Mouse (Mus musculus): ENCODE measurements around the gene Mrps31.

Gene Mrps31

DNA sequence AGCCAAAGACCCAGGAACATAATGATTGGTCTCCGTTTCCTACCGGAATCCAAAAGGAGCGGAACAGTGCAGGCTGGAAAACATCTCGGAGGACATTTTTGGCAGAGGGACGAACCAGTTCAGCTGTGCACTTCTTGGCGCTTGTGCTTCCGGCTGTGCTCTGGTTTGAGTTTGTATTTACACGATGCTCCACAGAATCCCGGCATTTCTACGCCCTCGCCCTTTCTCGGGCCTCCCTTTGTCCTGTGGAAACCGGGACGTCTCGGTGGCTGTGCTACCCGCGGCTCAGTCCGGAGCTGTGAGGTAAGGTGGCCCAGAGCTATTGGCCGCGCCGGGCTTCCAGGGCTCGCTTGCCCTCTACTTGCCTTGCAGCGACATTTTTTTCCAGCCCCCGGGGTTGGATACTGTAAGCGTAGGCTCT lies at the start of gene Mrps31:
Gene Mrps31, plus strand, starts transcription at position 80 of the 421 bp plus-strand sequence.
- peak; percentile 75 for DNase-seq (ENCODE audit: low spot score in 2 of 2)

DNA sequence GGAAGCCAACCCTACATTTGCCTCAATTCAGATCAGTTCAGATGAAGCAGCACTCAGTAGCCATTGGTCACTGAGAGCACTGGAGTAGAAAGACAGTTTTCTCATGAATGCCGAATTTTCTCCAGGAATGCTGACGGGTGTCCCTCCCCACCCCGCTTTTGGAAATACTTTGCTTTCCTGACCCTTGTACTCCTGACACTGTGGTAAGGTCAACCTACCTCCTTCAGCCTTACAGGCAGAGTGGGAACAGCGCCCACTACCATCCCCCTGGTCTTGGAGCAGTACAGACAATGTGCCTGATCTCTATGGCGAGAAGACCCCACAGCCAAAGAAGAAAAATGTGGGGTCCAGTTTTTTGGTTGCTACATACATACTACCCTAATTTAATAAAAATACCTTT lies 34.9 kb upstream of the Mrps31 start:
- no peak for DNase-seq (ENCODE audit: low spot score in 2 of 2)

DNA sequence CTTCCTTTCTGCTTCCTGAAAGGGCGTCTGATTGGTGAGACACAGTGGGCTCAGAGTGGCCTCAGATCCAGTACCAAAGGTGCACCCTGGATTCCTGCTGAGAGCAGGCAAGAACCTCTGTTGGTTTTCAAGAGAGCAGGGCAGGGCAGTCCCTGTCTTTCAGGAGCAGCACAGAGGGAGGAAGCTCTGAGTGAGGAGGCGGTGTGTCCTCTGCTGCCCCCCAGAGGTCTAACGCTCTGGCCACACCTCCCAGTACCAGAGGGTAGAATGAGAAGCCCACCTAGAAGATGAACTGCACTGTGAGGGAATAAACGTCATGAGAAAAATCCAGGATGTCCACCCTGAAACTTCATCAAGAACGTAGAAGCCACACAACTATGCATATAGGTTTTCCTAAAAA lies 34.3 kb upstream of the Mrps31 start:
- peak in 1 of 2 experiments; percentile 17 for DNase-seq (ENCODE audit: low spot score in 2 of 2)

DNA sequence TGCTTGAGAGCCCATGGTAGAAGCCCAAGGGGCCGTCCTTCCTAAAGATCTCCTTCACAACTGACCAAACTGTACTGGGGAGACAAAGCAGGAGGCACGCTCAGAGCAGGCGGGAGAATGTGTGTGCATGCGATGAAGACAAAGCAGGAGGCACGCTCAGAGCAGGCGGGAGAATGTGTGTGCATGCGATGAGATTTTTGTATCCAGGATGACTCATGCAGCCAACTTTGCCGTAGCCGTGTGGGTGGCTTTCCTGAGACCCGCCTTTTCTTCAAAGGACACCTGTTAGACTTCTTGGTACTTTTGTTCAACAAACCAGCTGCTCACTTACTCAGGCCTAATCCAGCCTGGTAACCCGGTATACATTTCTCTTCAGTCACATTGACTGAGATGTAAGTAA lies 30.2 kb upstream of the Mrps31 start:
- DNase-seq (ENCODE audit: low spot score in 2 of 2), result no peak

DNA sequence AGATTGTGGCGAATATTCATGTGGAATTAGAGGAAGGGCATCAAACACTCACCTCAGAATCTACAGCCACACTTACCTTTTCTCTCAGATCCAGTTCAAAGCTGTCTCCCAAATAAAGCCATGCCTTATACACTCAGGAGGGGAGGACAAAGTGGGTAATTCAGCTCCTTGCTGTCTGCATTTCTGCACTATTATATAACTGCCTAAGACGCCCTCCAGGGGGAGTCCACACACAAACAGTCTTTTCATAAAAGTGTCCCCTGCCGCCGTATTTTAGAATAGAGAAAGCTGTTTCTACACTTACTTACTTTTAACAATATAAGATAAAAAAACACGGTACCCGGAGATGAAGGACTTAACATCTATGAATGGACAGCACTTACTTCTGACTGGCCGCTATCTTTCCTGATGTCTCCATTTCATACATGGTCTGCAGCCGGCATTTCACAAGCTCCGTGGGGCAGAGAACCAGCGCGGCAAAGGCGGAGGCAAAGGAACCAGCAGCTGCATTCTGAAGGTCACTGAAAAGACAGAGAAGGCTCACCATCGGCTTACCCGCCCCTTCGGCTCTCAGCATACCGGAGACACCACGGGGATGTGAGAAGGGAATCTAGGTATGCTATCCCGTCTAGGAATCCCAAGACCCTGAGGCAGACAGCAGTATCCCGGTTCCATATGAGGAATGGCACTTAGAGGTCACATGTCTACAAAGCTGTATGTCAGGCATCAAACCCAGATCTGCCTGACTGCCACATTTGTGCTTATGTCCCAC lies 28.2 kb upstream of the Mrps31 start:
- DNase-seq (ENCODE audit: low spot score in 2 of 2), result peak in 1 of 2 experiments; percentile 13

DNA sequence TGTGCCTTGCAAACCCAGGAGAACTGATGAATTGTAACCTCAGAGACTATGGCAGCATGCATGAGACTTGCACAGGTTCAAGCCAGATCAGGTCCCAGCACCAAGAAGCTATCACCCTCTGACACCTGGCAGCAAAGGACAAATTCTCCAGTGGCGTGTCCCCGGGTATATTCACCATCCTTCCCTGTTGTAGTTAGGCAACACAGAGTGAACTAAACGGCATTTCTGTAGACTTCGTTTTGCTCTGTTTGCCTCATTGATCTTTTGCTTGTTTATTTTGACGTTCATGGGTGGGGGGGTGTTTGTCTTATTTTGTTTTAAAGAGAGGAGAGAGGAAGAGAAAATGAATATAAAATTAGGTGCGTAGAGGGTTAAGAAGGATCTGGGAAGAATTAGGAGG lies 26.0 kb upstream of the Mrps31 start:
- no peak for DNase-seq (ENCODE audit: low spot score in 2 of 2)

DNA sequence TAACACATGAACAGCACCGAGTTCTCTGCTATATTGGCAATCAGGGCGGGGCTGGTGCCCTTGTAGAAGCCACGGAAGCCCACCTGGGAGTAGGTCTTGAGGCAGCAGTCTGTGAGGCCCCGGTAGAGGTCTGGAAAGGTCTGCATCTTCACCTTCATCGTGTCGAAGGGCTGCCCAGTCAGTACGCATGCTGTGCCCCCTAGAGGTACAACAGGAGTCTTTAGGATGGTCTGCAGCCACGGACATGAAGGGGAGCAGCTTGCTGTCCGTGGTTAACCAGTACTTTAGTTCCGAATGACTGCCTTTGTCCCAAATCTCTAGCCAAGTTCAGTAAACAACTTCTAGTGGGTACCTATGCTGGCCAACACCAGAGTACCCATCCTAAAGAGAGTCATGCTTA lies 21.3 kb upstream of the Mrps31 start:
- DNase-seq (ENCODE audit: low spot score in 2 of 2), result no peak

DNA sequence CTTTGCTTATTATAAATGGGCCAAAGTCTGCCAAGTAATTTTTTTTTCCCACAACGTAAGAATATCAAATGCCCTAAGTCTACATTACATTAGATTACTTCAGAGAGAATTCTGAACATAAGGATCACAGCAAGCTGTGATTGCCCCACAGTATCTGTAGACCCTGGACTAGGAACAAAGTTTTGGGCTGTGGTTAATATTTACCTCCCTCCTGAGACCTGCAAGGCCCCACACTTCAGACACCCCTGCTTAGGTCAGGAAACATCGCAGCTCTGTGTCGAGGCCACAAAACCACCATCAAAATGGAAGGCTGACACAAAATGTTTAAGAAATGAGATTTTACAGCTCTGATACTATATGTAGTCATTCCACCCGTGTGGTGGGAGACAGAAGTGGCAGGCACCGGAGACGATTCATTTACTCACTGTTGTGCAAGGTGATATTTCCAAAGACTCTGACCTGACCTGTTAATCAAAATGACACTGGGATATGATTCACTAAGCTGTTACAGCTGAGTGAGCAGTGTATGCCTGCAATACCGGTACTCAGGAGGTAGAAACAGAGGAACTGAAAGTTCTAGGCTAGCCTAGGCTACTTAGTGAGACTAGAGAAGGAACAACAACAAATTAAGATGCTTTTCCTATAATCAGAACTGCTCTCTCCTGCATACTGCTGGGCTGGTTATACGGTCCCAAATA lies 20.2 kb upstream of the Mrps31 start:
- no peak for DNase-seq (ENCODE audit: low spot score in 2 of 2)

DNA sequence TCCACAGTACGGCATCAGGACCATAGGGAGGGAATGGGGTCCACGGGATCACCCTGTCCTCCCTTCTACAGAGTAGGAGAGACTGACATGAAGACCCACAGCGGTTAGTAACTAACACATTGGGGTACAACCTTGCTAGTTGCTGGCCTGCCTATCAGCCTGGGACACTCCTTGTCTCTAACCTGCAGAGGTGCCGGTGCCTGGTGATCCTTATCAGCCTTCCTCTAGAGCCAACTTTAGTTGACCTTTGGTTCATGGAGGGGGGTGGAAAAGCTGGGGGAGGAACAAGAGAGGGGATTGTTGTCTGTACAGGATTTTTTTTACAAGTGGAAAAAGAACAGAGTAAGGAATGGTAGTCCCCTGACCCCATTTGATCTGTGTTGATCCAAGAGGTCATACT lies 16.7 kb upstream of the Mrps31 start:
- DNase-seq (ENCODE audit: low spot score in 2 of 2), result no peak

DNA sequence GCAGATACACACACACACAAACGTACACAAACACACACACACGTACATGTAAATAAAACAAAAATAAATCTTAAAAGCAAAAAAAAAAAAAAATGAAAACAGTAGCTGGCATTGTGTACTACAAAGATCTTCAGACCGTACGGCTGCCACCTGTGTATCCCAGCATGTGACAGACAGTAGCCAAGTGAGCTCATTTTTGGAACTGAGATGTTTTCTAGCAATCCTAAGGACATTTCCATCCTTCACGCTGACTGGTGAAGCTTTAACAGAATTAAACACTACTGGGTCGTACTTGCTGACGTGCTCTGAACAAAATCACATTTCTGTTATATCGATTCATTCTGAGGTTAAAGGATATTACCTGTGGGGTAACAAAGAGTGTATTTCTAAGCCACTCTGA lies 15.9 kb upstream of the Mrps31 start:
- DNase-seq (ENCODE audit: low spot score in 2 of 2), result no peak

DNA sequence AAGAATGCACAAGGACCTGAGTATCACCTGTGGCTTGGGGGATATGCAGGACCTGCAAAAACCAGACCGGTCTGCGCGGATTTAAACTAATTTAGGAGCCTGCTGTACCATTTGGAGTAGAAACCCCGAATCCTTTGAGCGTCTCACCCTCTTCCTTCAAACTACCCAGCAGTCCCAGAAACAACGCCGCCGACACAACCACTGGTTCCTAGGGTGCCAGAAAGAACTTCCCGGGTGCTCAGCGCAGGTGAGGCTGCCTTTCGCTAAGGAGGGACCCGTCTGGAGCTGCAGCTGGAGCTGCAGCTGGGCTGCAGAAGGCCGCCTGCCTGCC lies 13.4 kb upstream of the Mrps31 start:
- no peak for DNase-seq (ENCODE audit: low spot score in 2 of 2)

DNA sequence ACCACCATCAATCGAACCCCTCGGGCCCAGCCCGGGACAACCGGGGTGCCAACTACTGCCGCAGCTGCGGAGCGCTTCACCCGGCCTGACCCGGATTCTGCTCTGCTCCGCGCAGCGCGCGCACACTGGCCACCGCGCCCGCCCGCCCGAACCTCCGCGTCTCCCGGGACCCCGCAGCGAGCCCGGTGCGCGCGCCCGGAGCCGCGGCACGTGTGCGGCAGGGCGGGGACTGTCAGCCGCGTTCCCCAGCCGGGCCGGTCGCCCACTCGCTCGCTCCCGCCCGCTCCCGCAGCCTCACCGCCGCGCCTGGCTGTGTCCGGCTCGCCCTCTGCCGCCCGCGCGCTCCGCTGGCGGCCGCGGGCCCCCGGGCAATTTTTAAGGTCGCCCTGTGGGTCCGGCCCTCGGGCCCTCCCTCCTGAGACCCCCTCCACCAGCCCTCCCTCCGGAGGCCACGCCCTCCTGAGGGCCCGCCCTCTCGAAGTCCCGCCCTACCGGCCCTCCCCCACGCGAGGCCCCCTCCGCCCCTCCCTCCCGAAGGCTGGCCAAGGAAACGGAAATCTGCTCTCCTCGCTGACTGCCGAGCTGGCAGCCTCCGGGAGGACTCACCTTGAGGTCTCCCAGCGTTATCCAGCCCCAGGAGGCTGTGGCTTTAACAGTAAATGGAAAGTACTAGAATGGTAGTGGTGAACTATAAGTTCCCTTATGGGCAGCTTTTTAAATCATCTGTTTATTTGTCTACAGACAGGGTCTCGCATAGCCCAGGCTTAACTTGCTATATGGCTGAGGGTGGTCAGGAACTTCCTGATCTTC lies 12.8 kb upstream of the Mrps31 start, which contains the start of gene Slc25a15:
Gene Slc25a15, minus strand, starts transcription at position 456 of the 810 bp plus-strand sequence.
- peak; percentile 89 to 90 for DNase-seq (ENCODE audit: low spot score in 2 of 2)

DNA sequence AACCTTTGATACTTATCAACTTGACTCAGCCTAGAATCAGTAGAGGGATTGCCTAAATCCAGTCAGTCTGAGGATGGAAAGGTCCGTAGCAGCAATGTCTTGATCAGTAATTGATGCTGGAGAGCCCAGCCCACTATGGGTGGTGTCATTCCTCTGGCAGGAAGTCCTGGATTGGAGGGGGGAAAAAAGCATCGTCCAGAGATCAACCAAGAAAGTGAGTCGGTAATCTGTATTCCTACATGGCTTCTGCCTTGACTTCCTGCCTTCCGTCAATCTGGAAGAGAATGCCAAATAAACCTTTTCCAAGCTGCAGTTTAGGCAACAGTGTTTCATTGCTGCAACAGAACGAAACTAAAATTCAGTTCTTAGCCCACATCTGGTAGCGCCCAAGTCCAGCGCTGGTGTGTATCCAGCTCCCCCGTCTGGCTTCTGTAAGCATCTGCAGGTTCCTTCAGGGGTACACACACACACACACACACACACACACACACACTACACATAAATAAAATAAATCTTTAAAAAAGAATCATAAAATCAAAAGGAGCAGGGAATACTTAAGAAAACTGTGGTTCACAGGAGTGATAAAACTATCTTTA lies 11.8 kb upstream of the Mrps31 start:
- no peak for DNase-seq (ENCODE audit: low spot score in 2 of 2)

DNA sequence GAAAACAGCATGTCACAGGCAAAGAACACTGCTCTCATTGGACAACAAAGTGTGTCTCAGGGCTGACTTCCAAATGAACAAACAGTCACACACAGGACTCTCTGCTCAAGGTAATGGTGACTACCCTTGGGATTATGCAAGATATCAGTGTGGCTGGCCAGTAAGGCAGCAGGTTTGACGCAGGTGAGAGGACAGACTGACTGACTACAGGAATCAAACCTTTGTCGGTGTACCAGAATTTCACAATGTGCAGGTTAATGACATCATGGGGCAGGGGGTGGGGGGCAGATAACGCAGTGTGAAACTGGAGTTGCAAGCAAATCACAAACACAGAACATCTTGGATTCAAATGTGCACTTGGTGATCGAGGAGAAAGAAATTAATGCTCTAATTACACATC lies 10.6 kb upstream of the Mrps31 start:
- no peak for DNase-seq (ENCODE audit: low spot score in 2 of 2)

DNA sequence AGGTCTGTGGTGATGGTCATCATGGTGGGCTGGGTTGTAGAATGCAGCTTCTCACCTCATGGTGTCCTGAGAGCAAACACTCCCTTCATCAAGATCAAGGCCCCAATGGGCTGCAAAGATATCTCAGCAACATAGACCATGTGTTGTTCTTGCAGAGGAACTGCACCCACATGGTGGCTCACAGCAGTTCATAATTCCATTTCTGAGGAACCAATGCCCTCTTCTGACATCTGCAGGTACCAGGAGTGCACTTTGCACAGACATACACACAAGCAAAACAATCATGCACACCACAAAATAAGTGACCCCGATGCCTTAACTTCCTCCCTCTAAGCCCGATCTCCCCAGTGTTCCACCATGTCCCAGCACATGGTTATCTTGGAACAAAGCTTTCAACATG lies 7.9 kb upstream of the Mrps31 start:
- DNase-seq (ENCODE audit: low spot score in 2 of 2), result no peak

DNA sequence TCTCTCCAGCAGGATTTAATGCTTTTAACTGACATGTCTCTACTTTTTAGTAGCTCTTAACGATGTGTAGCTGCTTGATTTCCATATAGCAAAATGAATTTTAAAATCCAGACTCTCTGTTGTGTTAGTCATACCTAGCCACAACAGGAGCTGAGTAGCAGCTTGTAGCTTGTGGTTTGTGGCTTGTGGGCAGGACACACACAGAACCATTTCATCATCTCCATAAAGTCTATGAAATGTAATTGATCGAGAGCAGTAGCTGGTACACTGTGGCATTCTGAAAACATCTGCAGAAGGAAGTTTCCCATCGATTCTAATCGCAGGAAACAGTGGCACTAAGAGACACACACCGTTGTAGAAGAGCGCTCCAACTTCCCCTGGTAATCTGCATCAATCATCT lies 5.4 kb upstream of the Mrps31 start:
- DNase-seq (ENCODE audit: low spot score in 2 of 2), result no peak

DNA sequence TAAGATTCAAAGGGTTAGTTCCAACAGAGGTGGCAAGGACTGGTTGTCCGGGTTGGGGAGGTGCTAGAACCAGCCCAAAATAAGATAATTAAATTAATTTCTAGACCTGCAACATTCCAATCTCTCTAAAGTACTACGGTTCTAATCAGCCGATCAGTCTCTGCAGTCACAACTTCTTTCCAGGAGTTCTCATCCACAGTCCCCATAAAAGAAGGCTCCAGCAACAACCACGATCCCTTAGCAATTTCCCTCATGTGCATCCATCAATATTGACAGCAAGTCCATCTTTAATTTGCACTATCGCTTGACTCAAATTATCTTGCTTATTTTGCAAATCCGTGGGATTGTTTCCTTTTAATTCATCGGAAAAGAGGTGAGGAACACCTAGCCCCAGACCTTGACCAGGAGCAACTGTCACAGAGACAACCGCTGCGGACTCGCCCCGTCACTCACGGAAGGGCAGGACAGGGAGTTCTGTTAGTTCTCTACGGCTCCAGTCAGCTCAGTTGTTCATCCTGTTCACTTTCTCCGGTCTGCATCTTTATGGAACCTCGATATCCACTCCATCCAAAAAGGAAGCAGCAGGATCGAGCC lies 376 bp upstream of the Mrps31 start:
- DNase-seq (ENCODE audit: low spot score in 2 of 2), result no peak

DNA sequence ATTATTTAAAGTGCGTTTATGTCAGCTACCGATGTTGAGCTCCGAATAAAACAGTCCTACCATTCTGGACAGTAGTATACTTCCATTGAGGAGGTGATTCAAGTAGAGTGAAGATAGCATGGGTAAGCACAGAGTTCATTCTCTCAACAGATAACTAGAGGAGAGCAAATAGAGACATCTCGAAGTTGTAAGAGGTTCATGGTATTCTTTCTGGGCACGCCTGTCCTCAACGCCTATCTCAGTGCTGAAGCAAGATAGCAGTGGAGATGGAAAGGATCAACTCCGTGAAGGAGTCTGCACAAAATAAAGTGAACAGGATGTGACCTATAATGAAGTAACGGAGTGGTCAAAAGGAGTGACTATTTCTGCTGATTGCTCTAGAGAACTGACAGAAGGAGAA lies 810 bp downstream of the Mrps31 start:
- DNase-seq (ENCODE audit: low spot score in 2 of 2), result no peak
